Mouse (Mus musculus) embryonic facial prominence, embryonic 15.5 days (tissue): Measurements from ENCODE around the gene Mast1. TPM values are rescaled to one million over a fixed set of nuclear protein-coding genes. Genes with fewer than 3 reads are reported as not detected.

Source experiments
- ATAC-seq: fragments of 200-750 bp; cut with Nextera tagmentation; 2 replicates; pipeline ENCODE4 v1.8.0; 2017; ENCODE audit warnings: low read depth, moderate TSS enrichment; ENCODE audit not compliant: insufficient number of reproducible peaks, low FRiP score, low TSS enrichment
- H3K27ac ChIP-seq: fragments of 300-500 bp; sonication (generic); replicated peaks from 2 replicates; pipeline ENCODE4 v1.5.1; 2015; ENCODE audit warnings: mild to moderate bottlenecking, inconsistent platforms
- H3K27me3 ChIP-seq: fragments of 300-500 bp; sonication (generic); 2 replicates; pipeline ENCODE4 v1.6.1; 2015; ENCODE audit warnings: inconsistent platforms
- H3K36me3 ChIP-seq: fragments of 300-500 bp; sonication (generic); 2 replicates; pipeline ENCODE4 v1.6.1; 2015; ENCODE audit warnings: mild to moderate bottlenecking, inconsistent platforms
- H3K4me1 ChIP-seq: fragments of 300-500 bp; sonication (generic); 2 replicates; pipeline ENCODE4 v1.6.1; 2015; ENCODE audit warnings: inconsistent platforms
- H3K4me2 ChIP-seq: fragments of 300-500 bp; sonication (generic); replicated peaks from 2 replicates; pipeline ENCODE4 v1.6.1; 2015; ENCODE audit warnings: mild to moderate bottlenecking, inconsistent platforms
- H3K4me3 ChIP-seq: fragments of 300-500 bp; sonication (generic); replicated peaks from 2 replicates; pipeline ENCODE4 v1.5.1; 2015; ENCODE audit warnings: mild to moderate bottlenecking, inconsistent platforms
- H3K9ac ChIP-seq: fragments of 300-500 bp; sonication (generic); 2 replicates; pipeline ENCODE4 v1.6.1; 2015; ENCODE audit warnings: inconsistent platforms
- H3K9me3 ChIP-seq: fragments of 300-500 bp; sonication (generic); replicated peaks from 2 replicates; pipeline ENCODE4 v1.6.1; 2016; ENCODE audit warnings: inconsistent platforms
- WGBS: fragments of 180-500 bp; shearing (Covaris S2); methylation state at CpG from one replicate; pipeline ENCODE4 v1.1.7; 2015; 5-methylcytosine and 5-hydroxymethylcytosine counted together
- polyA plus RNA-seq: library from polyadenylated mRNA; unstranded; fragments of >200 nt; fragmentation: Nextera tagmentation; extraction: Ambion mirVana; gene quantifications from 2 replicates; pipeline ENCODE4 v1.2.1, GENCODE M21; 2015

Gene Mast1
- polyA plus RNA-seq, 1 experiment from 2014 or later, result 1.9 TPM

GRCm38 (mm10) chr8:84970135-84970790 is 33.1 kb upstream of the Mast1 start:
- H3K9me3 ChIP-seq, result no peaks in the 10 kb centered on the region
- 6% methylated on average over 21 of the region's 21 CpGs for WGBS
- ATAC-seq, result no peak
- peak overlapping the region; percentile 88 for H3K27ac ChIP-seq
- peak overlapping the region; percentile 72 for H3K9ac ChIP-seq
- H3K4me3 ChIP-seq, result peak overlapping the region; percentile 73
- H3K36me3 ChIP-seq, result peaks cover 39% of the 10 kb centered on the region
- no peaks in the 10 kb centered on the region for H3K27me3 ChIP-seq
- peaks cover 43% of the 10 kb centered on the region for H3K4me1 ChIP-seq
- H3K4me2 ChIP-seq, result peak overlapping the region; percentile 76

DNA sequence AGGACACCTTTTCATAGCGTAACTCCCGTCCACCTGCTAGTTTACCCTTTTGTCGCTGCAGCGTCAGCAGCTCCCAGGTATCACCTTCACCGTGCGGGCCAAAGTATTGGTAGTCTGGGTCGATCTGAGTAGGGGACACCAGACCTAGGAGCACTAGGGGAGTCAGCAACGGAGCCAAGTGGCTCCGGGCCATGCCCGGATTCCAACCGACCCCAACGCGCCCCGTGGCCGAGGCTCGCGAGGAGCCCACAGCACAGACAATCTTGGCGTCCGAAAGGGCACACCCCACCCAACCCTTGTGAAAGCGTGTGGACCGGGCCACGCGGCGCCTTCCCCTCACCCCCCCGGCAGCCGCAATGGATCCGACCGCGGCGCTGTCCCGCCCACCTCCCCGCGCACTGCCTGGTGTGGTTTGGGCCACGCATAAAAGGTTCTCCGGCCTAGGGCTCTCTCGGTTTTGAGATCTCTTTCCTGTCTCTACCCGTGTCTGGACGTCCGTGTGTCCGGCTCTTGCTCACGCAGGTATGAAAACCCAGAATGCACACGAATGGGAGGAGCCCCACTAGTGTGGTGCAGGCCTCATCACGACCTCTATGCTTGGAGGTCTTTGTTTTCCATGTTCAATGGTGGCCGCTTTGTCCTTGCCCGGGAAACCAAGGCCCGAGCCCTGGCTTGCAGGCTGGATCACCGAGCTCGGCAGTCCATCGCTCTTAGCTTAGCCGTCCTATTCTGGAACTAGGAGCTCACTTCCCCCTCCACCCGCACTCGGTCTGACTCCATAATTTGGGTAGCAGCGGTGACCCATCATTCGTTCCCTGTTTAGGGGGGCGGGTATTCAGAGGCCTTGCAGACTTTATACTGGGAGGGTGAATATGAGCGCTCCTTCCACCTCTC is 32.3 kb upstream of the Mast1 start, which contains the start of the genes Gm49661, Prdx2 and Rnaseh2a:
TSS of gene Gm49661 (minus strand) at position 193 of the 894 bp plus-strand sequence.
TSS of gene Prdx2 (plus strand) at position 347 of the 894 bp plus-strand sequence.
TSS of gene Rnaseh2a (minus strand) at position 527 of the 894 bp plus-strand sequence.
- Histone ChIP-seq H3K4me3 (peak within 1 kb of the TSS; percentile 73), H3K4me2 (peak within 1 kb of the TSS; percentile 76), H3K9ac (peak within 1 kb of the TSS; percentile 72), H3K27me3 (no peaks in the 10 kb centered on the region), H3K4me1 (peaks cover 41% of the 10 kb centered on the region), H3K36me3 (peaks cover 37% of the 10 kb centered on the region), H3K9me3 (no peaks in the 10 kb centered on the region), H3K27ac (peak within 1 kb of the TSS; percentile 88)
- under 1% methylated on average over 56 of the region's 56 CpGs for WGBS
- peak; percentile 76 for ATAC-seq

DNA sequence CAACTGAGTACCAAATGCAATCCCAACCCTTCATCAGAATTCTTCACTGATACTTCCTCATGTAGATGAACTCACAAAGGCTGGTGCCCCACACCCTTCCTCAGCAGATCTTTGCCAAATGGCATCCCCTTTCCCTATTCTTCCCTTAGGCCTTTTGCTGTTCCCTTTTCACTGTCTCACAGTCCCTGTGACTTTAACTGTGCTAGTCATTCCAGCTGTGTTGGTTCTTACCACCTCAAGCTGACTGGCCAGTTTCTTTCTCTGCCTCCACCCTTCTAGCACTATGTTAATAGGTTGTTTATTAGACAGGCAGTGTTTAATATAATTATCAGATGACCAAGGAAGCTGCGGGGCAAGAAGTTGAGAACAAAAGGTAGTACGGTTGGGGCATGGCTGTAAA is 31.5 kb upstream of the Mast1 start:
- H3K36me3 ChIP-seq, result peaks cover 32% of the 10 kb centered on the region
- H3K4me2 ChIP-seq, result peak overlapping the region; percentile 76
- ATAC-seq, result no peak
- 14% methylated on average over 2 of the region's 2 CpGs for WGBS
- peaks cover 39% of the 10 kb centered on the region for H3K4me1 ChIP-seq
- peak overlapping the region; percentile 88 for H3K27ac ChIP-seq
- H3K27me3 ChIP-seq, result no peaks in the 10 kb centered on the region
- H3K9ac ChIP-seq, result peak overlapping the region; percentile 72
- peak overlapping the region; percentile 73 for H3K4me3 ChIP-seq
- no peaks in the 10 kb centered on the region for H3K9me3 ChIP-seq

GRCm38 (mm10) chr8:84967532-84968304 is 30.6 kb upstream of the Mast1 start:
- Histone ChIP-seq H3K36me3 (peaks cover 24% of the 10 kb centered on the region), H3K9me3 (no peaks in the 10 kb centered on the region), H3K27ac (0 out of 2 replicates have a peak overlapping the region, but pooled peaks have one; percentile 0), H3K27me3 (no peaks in the 10 kb centered on the region), H3K4me2 (no peak overlapping the region), H3K4me3 (no peak overlapping the region), H3K4me1 (peaks cover 39% of the 10 kb centered on the region), H3K9ac (no peak overlapping the region)
- no peak for ATAC-seq
- WGBS, result 83% methylated on average over 13 of the region's 13 CpGs

GRCm38 (mm10) chr8:84966603-84967002 is 29.4 kb upstream of the Mast1 start:
- H3K36me3 ChIP-seq, result peaks cover 15% of the 10 kb centered on the region
- H3K9me3 ChIP-seq, result no peaks in the 10 kb centered on the region
- 53% methylated on average over 3 of the region's 3 CpGs for WGBS
- no peak overlapping the region for H3K4me3 ChIP-seq
- H3K27me3 ChIP-seq, result no peaks in the 10 kb centered on the region
- peaks cover 39% of the 10 kb centered on the region for H3K4me1 ChIP-seq
- H3K27ac ChIP-seq, result no peak overlapping the region
- H3K4me2 ChIP-seq, result peak overlapping the region; percentile 87
- ATAC-seq, result no peak
- H3K9ac ChIP-seq, result no peak overlapping the region

DNA sequence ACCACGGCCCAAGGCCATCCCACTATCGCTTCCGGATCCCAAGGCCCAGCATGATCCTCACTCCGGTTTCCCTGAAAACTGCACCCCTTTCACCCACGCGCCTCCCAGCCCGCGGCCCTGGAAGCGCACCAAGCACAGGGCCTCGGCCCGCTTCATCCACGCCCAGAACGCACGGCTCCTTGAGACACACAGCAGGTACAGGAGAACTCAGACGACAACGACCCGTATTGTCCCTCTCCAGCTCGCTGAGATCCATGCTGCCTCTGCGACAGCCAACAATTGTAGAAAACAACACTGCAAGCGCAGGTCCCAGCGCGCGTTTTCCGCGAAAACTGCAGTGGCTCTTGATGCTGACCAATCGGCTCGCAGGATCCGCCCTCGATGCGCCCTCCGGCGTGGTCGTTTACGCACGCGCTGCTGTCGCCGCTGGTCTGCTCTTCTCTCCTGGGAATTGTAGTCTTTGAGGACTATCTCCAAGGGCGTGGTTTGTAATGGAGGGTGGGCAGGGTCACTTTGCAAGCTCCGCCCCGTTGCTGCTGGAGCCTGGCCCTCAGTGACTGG is 28.7 kb upstream of the Mast1 start:
- H3K9me3 ChIP-seq, result no peaks in the 10 kb centered on the region
- H3K9ac ChIP-seq, result peak overlapping the region; percentile 73
- H3K27me3 ChIP-seq, result no peaks in the 10 kb centered on the region
- ATAC-seq, result peak; percentile 91
- H3K36me3 ChIP-seq, result peaks cover 14% of the 10 kb centered on the region
- peak overlapping the region; percentile 67 for H3K4me3 ChIP-seq
- peak overlapping the region; percentile 87 for H3K4me2 ChIP-seq
- H3K27ac ChIP-seq, result peak overlapping the region; percentile 82
- under 1% methylated on average over 41 of the region's 41 CpGs for WGBS
- peaks cover 33% of the 10 kb centered on the region for H3K4me1 ChIP-seq

- H3K27ac ChIP-seq, result no peak overlapping the region
- 88% methylated on average over 4 of the region's 4 CpGs for WGBS
- H3K9ac ChIP-seq, result no peak overlapping the region
- peaks cover 27% of the 10 kb centered on the region for H3K4me1 ChIP-seq
- H3K4me2 ChIP-seq, result no peak overlapping the region
- no peak for ATAC-seq
- H3K9me3 ChIP-seq, result no peaks in the 10 kb centered on the region
- H3K36me3 ChIP-seq, result peaks cover 22% of the 10 kb centered on the region
- no peaks in the 10 kb centered on the region for H3K27me3 ChIP-seq
- H3K4me3 ChIP-seq, result no peak overlapping the region
Observed at GRCm38 (mm10) chr8:84963952-84964351, 26.8 kb upstream of the Mast1 start.

DNA sequence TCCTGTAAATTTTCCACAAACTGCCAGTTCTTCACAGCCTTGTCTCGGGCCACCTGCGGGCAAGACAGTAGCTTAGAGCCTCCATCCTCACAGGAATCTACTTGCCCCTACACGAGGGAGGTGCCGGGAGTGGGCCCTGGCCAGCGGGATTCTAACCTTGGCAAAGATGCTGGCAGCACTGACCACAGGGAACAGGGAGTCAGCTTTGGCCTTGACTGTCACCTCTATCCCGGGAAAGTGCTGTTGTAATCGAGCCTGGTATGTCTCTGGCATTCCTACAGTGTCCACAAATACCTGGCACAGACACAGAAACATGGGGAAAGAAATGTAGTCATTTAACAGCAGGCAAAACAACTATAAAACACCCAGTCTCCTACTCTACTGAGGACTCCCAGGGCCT is 22.7 kb upstream of the Mast1 start:
- Histone ChIP-seq H3K27ac (no peak overlapping the region), H3K4me2 (no peak overlapping the region), H3K4me3 (no peak overlapping the region), H3K27me3 (no peaks in the 10 kb centered on the region), H3K4me1 (peaks cover 1% of the 10 kb centered on the region; the same call in 1 of the 2 replicates), H3K36me3 (peaks cover 39% of the 10 kb centered on the region), H3K9ac (no peak overlapping the region), H3K9me3 (no peaks in the 10 kb centered on the region)
- no peak for ATAC-seq
- 87% methylated on average over 7 of the region's 7 CpGs for WGBS

GRCm38 (mm10) chr8:84956768-84957167 is 19.6 kb upstream of the Mast1 start:
- H3K9ac ChIP-seq, result no peak overlapping the region
- H3K4me3 ChIP-seq, result no peak overlapping the region
- peaks cover 5% of the 10 kb centered on the region for H3K27me3 ChIP-seq
- H3K4me1 ChIP-seq, result no peaks in the 10 kb centered on the region
- no peak overlapping the region for H3K27ac ChIP-seq
- WGBS, result 51% methylated on average over 2 of the region's 2 CpGs
- no peak for ATAC-seq
- no peaks in the 10 kb centered on the region for H3K9me3 ChIP-seq
- H3K36me3 ChIP-seq, result peaks cover 35% of the 10 kb centered on the region
- no peak overlapping the region for H3K4me2 ChIP-seq

GRCm38 (mm10) chr8:84952612-84953255 is 15.6 kb upstream of the Mast1 start:
- ATAC-seq, result no peak
- Histone ChIP-seq H3K9ac (no peak overlapping the region), H3K36me3 (peaks cover 12% of the 10 kb centered on the region), H3K9me3 (no peaks in the 10 kb centered on the region), H3K27ac (no peak overlapping the region), H3K27me3 (peaks cover 28% of the 10 kb centered on the region), H3K4me1 (no peaks in the 10 kb centered on the region), H3K4me3 (no peak overlapping the region), H3K4me2 (no peak overlapping the region; the same call in 1 of the 2 replicates)
- WGBS, result 7% methylated on average over 18 of the region's 18 CpGs
